Comparison of ENCODE assay signal across 32 mouse cellular contexts in the genomic region with DNA sequence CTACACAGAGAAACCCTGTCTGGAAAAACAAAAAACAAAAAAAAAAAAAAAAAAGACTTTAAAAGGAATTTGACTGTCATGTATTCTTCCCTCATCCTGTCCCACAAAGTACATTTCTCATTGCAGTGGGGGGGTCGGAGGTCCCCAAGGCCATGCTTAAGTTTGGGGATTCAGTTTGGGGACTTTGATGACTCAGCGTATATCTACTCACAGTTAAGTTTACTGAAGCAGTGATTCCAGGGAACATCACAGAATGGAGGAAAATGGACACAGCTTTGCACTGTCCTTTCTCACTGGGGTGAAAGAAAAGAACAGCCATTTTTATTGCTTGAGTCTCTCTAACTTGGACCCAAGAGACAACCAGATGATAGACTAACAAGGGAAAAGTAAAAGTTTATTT. TPM values are rescaled to one million over a fixed set of nuclear protein-coding genes. Genes with fewer than 3 reads are reported as not detected.
"Had no signal": no experiment of that assay in that cellular context is flagged by ENCODE, and none has a peak within 500 bp of the region (broad histone marks: within the 10 kb centered on the region; RNA-seq: fewer than 3 reads in every experiment).

No protein-coding gene starts in this region.

- H3K4me3 ChIP-seq: heart, adult 2 months; heart, embryonic 13.5 days; heart, embryonic 15.5 days; hindbrain, embryonic 13.5 days; hindbrain, embryonic 15.5 days; kidney, embryonic 15.5 days; left cerebral cortex, adult 2 months; limb, embryonic 10.5 days; limb, embryonic 12.5 days; liver, embryonic 13.5 days had no signal

- H3K27ac ChIP-seq: heart, adult 2 months; heart, embryonic 13.5 days; heart, embryonic 15.5 days; hindbrain, embryonic 13.5 days; hindbrain, embryonic 15.5 days; hindbrain, postnatal 0 days; kidney, embryonic 15.5 days; kidney, postnatal 0 days; left cerebral cortex, adult 2 months; limb, embryonic 12.5 days; liver, embryonic 13.5 days had no signal

- DNase-seq: gastrocnemius, postnatal 14 days; gastrocnemius, postnatal 36 days; heart, adult 11 months; heart, adult 2 months; heart, postnatal 14 days; heart, postnatal 36 days; kidney, adult 11 months; kidney, adult 2 months; kidney, adult 9 months; kidney, postnatal 14 days; kidney, postnatal 36 days; layer of hippocampus, adult 9-11 months; liver; liver, embryonic 13.5 days had no signal

- H3K9ac ChIP-seq: heart, embryonic 13.5 days; heart, embryonic 15.5 days; hindbrain, embryonic 13.5 days; hindbrain, embryonic 15.5 days; kidney, embryonic 15.5 days; limb, embryonic 12.5 days; liver, embryonic 13.5 days had no signal

- H3K9me3 ChIP-seq: heart, embryonic 13.5 days; heart, embryonic 15.5 days; hindbrain, embryonic 13.5 days; hindbrain, embryonic 15.5 days; kidney, embryonic 15.5 days; limb, embryonic 10.5 days; limb, embryonic 12.5 days; liver, embryonic 13.5 days had no signal

- ATAC-seq: hindbrain, postnatal 0 days; intestine, embryonic 16.5 days had no signal

- H3K27me3 ChIP-seq: heart, embryonic 13.5 days; heart, embryonic 15.5 days; hindbrain, embryonic 13.5 days; hindbrain, embryonic 15.5 days; kidney, embryonic 15.5 days; limb, embryonic 12.5 days; liver, embryonic 13.5 days had no signal

- H3K4me1 ChIP-seq: hindbrain, embryonic 15.5 days had no signal

- H3K4me2 ChIP-seq: heart, embryonic 11.5 days; heart, embryonic 13.5 days; heart, embryonic 15.5 days; hindbrain, embryonic 13.5 days; hindbrain, embryonic 15.5 days; kidney, embryonic 15.5 days; limb, embryonic 12.5 days; liver, embryonic 11.5 days; liver, embryonic 13.5 days had no signal

- H3K36me3 ChIP-seq: heart, embryonic 13.5 days; heart, embryonic 15.5 days; hindbrain, embryonic 13.5 days; hindbrain, embryonic 15.5 days; kidney, embryonic 15.5 days; limb, embryonic 10.5 days; limb, embryonic 12.5 days; liver, embryonic 13.5 days had no signal

RNA-seq across cellular contexts. Expression of a gene that starts 29.7 kb away (rescaled TPM):
- total RNA-seq: hematopoietic stem cell, adult 5-6 weeks had no signal

RNA-seq across cellular contexts. Expression of a gene that starts 57.1 kb away (rescaled TPM):
- total RNA-seq: gastrocnemius, adult 18-20 months; gastrocnemius, adult 8-10 months; gastrocnemius, postnatal 14 days; gastrocnemius, postnatal 36 days; heart, adult 2 months; heart, postnatal 14 days; heart, postnatal 36 days; hematopoietic stem cell, adult 5-6 weeks; hindbrain, postnatal 0 days had no signal
- polyA plus RNA-seq: heart, postnatal 0 days; hindbrain, embryonic 11.5 days; hindbrain, embryonic 13.5 days; hindbrain, embryonic 15.5 days; kidney, embryonic 15.5 days; liver, embryonic 11.5 days; liver, embryonic 13.5 days had no signal
